Mouse (Mus musculus): Measurements from ENCODE around the gene Gm45521.

DNA sequence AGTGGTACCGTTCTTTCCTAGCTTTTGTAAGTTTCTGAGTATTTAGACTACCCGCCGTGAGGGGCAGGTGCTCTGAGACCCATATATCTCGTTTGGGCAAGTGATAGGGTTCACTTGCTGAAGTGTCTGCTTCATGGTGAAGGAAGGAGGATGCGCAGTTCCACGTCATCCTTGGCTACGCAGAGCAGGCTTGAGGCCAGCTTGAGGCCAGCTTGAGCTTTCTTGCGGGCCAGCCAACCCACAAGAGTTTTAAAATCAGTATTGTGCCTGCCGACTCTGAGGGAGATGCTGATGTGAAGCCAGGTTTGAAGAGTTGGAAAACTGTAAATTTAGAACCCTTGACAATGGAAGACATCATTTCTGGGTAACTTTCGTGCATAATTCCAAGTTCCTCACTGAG lies 50.8 kb downstream of the Gm45521 start:
- TF ChIP-seq ZNF384 (IDR thresholded peaks at IDR 0.05; ENCODE audit: low read depth, low read length): no peak
- TF ChIP-seq ZC3H11A (IDR thresholded peaks at IDR 0.05; ENCODE audit: borderline replicate concordance, low read depth, low read length): no peak
- no peak for TF ChIP-seq MAFK (IDR thresholded peaks at IDR 0.05; ENCODE audit: insufficient read depth, low read depth, low read length)
- no peak for TF ChIP-seq CHD2 (IDR thresholded peaks at IDR 0.05; ENCODE audit: low read depth, low read length)
- TF ChIP-seq HCFC1 (IDR thresholded peaks at IDR 0.05; ENCODE audit: borderline replicate concordance, insufficient read depth, low read length): no peak

Measured in ES-E14 (cell line).